Mouse (Mus musculus): Measurements from ENCODE around the gene Wnt11.

Wnt11 gene

DNA sequence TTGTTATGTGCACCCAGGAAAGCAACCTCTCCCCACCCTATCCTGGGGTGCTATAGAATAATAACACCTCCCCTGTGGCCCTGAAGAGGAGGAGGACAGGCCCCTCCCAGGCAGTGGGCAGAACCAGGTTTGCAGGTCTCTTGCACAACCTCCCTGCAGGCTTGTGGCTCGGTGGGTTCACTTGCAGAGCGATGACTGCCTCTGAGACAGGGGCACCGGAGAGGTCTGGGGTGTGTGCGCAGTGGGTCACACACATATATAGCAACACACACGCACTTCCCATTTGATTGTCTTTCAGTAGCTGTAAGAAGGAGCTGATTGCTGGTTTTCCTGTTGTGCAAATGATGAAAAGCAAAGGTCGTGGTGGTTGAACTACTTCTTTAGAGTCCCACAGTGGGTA lies 3.6 kb upstream of the Wnt11 start:
- DNase-seq = no peak

DNA sequence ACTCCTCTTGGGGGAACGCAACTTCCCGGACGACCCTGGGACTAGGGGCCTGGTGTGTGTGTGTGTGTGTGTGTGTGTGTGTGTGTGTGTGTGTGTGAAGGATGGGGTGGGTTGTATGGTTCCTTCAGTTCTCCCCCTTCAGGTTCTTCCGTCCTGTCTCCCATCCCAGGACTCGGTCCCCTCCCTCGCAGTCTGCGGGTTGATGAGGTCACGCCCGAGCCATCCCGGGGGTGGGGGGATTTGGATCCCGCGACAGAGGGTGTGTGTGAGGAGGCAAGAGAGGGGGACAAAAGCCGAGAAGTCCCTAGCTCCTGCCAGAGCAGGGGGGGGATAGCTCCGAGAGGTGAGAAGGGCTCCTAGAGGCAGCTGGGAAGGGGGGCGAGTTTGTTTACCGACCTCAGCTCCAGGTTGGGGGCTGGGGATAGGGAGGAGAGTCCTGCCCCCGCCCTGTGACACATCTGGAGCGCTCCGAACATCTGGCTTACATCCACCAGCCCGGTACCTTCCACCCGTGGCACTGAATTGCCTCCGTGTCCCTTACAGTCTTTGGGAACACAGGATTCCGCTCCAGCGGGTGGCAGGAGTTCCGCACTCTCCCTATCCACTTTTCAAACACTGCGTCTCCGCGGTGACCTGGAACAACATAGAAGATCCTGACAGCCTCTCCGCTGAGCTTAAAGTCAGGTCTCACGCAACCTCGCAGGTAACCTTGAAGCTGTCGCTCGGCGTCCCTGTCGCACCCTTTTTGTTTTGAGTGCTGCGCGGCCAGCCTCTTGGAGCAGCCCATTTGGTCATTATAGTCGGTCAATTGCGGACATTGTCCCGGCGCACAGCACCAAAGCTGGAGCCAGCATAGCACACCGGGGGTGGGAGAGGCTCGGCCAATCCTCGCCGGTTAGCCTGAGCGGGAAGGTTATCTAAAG lies 868 bp downstream of the Wnt11 start:
- no peak for DNase-seq

DNA sequence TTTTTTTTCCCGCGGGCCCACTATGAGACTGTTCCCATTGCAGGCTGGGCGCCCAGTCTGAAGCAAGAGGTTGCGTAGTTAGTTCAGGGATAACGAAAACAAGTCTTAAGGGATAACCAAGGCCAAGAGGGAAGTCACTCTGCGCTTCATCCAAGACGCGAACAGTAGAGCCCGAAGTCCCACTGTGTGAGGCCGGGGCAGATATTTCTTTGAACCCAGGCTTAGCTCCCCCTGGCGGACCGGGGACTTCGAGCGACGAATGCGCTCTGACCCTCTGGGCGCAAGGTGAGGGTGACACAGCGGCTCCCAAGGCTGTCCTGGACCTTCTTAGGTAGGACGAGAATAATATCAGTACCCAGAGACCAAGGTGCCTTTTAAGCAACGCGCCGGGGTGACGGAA lies 1.7 kb downstream of the Wnt11 start:
- DNase-seq = no peak

DNA sequence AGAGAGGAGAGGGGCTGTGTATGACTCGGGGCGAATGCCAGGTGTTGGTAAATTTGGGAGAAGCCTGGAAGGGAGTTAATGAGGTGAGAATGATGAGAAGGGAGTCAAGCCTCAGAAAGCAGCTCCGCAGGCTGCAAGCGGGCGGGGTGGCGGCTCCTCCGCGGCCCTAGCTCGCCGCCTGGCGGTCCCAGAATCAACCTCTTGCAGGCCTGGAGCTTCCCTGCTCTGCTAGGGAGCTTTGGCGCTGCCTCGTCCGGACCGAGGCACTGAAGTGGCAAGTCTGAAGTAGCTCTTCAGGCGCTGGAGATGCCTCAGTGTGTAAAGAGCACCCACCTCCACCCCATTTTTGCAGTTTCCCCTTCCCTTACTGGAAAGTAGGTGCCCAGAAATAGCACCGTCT lies 3.0 kb downstream of the Wnt11 start:
- DNase-seq = peak; percentile 80

DNA sequence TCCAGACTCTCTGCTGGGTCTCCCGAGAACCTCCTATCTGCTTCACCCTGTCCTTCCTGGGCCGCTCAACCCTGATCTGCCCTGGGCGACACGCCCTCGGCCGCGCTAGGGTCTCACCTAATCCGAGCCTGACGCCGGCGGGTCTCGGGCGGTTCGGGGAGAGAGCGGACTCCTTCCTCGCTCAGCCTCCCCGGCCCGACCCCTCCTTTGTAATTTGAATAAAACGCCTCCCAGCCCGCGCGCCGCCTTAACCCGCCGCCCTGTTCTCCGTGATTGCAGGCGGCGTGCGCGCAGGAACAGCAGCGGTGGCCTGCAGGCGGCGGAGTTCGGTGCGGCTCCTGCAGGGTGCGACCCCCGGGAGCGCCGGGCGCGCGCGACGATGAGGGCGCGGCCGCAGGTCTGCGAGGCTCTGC lies 3.8 kb downstream of the Wnt11 start:
- DNase-seq = no peak

DNA sequence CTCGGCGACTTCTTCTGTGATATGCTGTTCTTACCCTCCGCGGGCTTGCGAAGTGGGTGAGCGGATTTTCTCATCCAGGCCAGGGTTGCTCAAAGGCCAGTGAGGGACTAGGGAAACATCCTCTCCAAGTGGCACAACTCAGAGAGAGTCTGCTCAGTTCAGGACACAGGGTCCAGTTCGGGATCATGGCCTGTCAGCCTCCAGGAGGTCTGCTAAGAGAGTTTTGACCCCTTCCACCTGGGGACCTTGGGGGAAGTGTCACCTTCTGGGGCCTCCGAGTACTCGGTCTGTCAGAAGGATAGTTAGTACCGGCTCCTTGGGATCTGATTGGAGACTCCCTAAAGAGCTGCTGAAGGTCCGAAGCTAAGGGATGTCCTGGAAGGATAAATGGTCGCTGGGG lies 4.4 kb downstream of the Wnt11 start:
- no peak for DNase-seq

DNA sequence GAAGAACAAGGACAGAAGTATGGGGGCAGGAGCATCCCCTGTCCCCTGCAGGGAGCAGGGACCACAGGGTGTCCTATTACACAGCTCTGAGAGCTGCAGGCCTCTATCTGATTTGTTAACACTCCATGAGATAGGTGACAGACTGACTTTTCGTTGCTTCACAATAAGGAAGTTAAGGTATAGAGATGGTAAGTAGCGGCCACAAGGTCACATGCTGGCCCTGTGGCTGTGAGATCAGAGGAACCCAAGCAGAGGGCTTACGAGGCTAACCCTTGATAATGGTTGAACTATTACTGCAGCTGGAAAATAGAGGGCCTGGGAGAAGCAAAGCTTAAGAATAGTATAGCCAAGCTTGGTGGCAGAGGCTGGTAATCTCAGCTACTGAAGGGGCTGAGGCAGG lies 5.9 kb downstream of the Wnt11 start:
- no peak for DNase-seq

DNA sequence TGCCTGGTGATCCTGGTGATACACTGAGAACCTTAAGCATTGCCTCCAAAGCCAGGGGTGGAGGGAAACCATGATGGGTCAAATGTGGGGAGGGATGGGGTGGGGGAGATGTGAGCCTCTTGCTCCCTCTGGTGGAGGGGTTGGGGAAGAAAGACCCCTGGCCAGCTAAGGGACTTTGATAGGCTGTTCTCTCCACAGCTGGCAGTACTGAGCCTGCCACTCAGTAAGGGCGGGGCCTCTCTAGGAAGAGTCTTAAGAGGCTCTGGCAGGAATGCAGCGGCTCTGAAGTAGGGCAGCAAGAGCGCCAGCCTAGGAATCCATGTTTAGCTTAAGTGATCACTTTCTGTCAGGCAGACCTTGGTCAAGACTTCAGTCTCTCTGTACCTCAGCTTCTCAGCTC lies 6.9 kb downstream of the Wnt11 start:
- no peak for DNase-seq

DNA sequence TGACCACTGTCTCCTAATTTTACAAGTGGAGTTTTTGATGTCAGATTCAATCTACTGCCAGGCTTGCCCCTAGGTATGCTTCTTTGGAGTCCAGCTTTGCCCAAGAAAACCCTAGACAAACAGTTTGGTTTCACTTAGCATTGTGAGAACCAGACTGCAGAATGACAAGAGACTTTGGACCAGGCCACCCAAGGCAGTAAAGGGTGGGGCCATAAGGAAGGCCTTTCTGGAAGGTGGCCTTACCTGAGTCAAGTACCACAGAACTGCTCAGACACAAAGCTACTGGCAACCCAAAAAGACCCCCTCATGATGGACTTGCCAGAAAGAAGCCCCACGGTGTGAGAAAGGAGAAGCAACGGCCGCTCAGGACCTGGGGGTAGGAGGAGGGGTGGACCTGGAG lies 8.1 kb downstream of the Wnt11 start:
- DNase-seq = no peak

DNA sequence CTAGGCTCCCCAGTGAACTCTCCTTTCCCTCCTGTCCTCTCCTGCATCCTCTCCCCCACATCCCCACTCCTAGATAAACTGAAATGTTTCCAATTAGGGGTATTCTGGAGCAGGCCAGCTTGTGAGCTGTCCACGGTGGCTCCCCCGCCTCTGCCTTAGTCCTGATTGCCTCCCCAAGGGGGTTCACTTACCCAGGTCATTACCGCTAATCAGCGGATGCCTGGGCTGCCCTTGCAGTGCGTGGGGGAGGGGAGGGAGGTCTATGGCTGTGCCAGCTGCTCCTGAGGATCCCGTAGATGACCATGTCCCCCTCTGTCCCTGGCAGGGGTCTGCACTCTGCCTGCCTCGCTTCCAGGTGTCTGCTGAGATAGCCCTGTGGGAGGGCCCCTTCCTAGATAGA lies 8.7 kb downstream of the Wnt11 start:
- no peak for DNase-seq

DNA sequence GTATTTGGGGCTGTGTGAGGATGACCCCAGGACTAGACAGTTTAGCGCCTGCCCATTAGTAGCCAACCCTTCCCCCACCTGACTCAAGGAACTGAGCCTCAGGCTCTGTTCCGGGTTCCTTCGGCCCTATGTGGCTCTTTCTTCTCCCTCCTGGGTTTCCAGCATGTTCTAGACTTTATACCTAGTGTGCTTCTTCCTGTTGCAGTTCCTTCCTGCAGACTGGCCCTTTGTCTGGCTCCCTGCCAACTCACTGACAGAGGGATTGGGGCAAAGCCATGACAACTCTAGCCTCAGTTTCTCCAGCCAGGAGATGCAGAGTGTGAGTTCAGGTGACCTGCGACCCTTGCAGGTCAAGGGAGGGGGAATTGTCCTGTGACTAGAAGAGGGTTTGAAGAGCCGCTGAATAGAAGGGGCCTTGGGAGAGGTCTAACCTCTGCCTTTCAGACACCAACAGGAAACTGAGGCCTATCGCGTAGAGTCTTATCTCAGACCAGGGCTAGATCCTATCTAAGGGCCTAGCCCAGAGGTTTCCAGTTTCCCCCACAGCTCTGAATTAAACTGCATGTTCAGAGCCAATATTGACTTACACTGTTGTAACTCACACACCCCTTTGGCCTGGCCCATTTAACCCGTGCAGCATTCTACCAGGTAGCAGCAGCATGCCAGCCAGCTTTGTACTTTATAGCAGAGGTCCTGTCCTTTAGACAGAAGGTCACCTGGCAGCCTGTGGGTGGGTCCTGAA lies 14.2 kb downstream of the Wnt11 start:
- no peak for DNase-seq

DNA sequence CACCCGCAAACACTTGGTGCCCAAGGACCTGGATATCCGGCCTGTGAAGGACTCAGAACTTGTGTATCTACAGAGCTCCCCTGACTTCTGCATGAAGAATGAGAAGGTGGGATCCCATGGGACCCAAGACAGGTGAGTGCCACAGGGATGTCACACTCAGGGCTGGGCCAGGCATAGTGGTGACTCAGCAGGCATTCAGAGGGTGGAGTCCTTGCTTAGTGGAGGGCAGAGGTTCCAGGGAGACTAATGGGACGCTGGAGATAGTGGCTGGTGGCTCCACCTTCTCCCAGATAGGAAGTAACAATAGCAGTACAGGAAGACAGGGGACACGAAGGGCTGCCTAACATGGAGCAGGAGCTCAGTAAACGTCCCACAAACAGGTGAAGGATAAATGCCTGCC lies 15.5 kb downstream of the Wnt11 start:
- no peak for DNase-seq

DNA sequence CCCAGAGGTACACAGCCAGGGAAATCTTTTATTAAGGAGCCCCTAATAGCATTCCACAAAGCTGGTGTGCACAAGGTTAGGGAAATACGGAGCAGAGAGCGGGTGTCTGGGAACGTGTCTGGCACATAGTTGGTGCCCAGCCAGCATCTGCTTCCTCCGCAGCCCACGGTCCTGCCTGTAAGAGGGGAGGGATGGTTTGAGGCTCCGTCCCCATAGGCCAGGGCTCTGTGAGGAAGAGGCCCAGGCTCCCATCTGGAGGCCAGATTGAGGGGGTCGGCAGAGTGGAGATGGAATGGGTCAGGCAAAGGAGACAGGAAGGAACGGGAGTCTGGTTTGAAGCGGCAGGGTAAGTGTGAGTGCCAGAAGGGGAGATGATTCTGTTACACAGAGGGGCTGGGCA lies 16.3 kb downstream of the Wnt11 start:
- DNase-seq = no peak

DNA sequence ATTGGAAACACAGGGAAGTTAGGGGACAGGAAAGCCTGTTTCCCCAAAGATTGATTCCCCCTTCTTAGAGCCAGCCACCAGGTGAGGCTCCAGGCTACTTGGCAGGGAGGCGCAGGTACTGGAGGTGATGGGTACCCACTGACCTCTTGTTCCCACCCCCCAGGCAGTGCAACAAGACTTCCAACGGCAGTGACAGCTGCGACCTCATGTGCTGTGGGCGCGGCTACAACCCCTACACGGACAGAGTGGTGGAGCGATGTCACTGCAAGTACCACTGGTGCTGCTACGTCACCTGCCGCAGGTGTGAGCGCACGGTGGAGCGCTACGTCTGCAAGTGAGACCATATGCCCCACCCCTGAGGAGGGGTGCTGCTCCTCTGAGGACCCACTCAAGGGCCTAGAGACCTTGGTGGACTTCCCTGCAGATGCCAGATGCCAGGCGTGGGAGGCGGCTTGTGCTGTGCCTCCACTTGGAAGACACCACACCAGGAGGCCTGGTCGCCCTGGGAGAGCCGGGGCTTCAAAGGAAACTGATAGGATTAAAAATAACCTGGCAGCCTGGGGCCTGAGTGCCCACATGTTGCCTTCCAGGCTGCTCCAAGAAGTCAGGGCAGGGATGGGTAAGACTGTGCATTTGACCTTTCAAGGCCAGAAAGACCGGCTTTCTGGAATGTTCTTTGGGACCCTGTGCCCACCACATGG lies 18.2 kb downstream of the Wnt11 start:
- no peak for DNase-seq

DNA sequence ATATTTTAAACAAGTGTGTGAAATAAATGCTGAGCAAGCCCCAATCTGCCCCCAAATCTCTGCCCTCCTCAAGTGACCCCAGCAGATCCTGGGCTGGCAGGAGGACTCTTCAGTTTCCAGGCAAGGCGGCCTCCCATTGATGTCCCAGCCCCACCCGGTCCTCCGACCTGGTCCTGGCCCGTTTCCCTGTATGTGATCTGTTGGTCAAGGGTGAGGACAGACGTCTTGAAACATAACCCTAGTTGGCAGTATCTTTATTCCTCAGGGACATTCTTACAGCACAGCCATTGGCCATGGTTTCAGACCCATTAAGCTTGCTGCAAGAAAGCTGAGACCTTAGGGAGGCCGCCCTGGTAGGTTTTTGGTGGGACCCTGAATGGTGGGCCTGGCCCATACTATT lies 18.9 kb downstream of the Wnt11 start:
- no peak for DNase-seq

DNA sequence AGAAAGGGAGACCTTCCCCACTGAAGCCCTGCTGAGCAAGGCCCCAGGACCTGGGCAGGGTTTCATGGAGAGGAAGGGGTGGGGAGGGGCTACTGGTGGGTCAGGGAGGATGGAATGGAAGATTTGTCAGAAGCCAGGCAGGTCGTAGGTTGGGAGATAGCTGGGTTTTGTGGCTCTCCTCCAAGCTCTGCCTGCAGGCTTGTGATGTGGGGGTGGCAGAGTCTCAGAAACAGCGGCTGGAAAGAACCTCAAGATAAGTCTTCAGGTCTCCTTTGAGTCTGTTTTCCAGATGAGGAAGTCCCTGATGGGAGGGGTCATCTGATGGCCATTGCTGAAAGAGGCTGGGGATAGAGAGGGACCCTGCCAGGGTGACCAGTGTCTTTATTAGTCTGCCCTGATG lies 20.5 kb downstream of the Wnt11 start:
- no peak for DNase-seq

DNA sequence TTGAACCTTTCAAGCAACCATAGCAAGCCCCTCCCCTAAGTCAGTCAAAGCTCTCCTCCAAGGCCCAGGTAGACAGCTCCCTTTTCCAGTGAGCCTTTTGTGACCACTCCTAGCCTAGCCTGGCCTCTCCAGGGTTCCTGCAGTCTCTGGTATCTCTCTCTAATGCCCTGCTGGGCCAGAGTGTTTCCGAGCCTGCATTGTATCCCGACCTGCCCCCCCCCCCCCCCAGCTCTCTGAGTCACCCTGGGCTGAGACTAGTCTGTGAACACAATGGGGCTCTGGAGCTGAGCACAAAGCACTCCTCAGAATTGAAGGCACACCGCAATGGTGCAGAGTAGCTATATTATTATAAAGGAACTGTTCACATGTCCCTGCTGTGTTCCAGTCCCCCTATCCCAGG lies 21.2 kb downstream of the Wnt11 start:
- DNase-seq = no peak

DNA sequence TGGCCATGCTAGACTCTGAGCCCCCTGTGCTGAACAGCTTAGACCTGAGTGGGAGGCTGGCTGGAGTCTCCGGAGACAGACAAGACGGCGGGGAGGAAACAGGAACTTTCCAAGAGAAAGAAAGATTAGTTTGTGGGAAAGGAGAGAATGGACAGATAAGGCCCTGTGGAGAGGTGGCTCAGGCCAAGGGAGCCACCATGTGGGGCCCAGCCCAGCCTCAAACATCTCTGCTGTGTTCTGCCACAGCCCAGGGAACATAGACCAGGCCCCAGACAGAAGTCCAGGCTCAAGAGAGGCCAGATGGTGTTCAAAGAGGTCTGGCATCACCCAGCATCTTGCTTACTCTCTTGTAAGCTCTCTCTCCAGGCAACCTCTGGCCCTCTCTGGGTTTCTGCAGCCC lies 22.2 kb downstream of the Wnt11 start:
- DNase-seq = no peak

DNA sequence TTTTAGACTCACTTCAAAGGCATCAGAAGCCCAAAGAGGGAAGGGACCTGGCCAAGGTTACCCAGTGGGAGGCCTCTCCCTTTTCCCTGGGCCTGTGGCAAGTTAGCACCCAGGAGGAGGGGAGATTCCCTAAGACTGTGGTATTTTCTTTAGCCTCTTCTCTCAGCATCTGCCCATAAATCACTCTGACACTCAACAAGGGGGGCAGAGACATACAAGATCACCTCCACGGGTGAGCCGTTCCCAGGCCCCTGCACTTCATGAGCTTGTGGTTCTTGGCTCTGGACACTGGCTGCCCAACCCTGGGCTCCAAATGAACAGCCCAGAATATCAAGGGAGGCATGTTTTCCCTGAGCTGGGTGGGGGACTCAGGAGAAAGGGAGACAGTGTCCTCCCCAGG lies 26.1 kb downstream of the Wnt11 start:
- no peak for DNase-seq

DNA sequence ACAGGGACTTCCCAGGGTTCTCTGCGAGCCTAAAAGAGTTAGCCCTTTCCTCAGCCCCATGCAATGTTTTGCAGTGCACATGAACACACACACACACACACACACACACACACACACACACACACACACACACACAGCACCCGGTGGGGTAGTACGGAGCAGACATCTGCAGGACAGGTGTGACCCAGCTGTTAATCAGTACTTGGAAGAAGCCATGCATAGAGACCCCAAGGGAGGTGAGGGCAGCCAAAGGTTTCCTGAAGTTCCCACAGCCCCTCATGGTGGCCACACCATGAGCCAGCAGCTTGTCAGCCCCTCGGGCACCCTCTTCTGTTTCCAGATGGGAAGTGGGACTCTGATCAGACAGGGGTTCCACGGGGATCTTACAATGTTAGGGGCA lies 28.1 kb downstream of the Wnt11 start:
- DNase-seq = no peak

DNA sequence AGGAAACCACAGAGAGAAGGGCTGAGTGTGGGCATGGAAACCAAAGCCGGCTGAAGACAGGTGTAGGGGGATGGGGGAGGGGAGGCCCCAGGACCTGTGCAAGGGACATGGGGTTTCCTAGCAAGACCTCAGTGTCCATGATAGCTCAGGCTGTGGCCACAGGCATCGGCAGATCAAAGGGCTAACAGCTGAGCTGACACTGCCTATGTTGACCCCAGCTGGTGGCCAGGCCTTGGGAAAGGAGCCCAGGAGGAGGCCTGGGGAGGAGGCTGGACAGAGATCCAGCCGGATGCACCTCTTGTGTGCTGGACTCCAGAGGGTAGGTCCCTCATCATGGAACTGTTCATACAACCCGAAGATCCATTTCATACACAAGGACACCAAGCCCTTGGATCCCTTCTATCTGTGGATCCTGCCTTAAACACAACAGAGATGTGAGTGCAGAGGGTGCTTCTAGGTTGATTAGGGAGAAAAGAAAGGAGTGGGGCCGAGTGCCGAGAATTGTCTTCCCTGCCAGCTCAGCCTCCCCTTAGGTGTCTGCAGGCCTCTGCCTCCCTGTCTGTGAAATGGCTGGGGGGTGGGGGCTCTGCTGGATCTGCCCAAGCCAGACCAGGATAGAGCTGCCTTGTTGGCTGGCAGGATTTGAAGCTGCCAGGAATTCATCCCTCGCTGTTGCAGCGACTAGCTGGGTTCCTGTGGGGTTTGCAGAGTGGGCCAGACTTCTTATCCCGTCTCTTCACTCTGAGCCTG lies 29.2 kb downstream of the Wnt11 start:
- no peak for DNase-seq

DNA sequence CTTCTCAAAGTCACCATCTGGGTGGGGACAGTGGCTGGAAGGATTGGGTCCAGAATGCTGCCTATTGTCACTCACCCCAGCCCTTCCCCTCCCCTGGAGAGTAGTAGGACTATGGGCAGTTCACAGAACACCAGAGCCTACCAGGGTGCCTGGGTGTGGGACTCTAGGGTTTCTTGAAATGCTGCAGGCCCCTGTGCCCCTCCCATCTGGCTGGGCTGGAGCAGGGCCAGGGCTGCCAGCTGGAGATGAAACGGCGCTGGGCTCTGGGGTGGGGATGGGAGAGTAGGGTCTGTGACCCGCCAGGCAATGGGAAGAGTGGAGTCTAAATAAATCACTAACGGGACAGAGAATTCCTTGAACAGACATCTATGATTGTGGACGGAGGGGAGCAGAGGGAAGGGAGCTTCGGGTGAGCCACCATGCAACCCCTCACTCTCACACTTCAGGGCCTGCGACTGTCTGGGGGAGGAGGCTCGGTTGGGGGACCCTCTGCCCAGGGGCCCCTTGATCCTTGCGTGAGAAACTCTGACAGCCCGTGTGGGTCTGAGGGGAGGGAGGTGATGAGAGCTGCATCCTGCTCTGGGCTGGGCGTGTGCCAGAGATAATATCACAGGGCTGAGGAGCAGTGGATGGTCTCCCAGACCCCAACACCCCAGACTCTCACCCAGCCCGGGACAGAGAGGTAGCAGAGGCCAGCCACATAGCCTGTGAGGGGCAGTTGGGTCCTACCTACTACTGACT lies 32.3 kb downstream of the Wnt11 start:
- DNase-seq = no peak

All from cerebellum, adult 9-10 months (tissue).